Mouse (Mus musculus) layer of hippocampus, adult 18-20 months (tissue): ENCODE results near the gene Igf2bp3. TPM values are rescaled to one million over a fixed set of nuclear protein-coding genes. Genes with fewer than 3 reads are reported as not detected.

Experiments used
- DNase-seq, 2 experiments: peaks; one replicate each; pipeline ENCODE4 v3.0.0; 2022; ENCODE audit warnings: low spot score in 2 of 2
- total RNA-seq, 2 experiments: library from RNA; stranded (reverse); gene quantifications; 2 replicates each; pipeline ENCODE4 v1.2.3; 2021

The Igf2bp3 gene
- total RNA-seq, 2 experiments from 2014 or later: not detected

- no peak for DNase-seq
Observed at GRCm38 (mm10) chr6:49077894-49078293, 136.9 kb downstream of the Igf2bp3 start.

DNA sequence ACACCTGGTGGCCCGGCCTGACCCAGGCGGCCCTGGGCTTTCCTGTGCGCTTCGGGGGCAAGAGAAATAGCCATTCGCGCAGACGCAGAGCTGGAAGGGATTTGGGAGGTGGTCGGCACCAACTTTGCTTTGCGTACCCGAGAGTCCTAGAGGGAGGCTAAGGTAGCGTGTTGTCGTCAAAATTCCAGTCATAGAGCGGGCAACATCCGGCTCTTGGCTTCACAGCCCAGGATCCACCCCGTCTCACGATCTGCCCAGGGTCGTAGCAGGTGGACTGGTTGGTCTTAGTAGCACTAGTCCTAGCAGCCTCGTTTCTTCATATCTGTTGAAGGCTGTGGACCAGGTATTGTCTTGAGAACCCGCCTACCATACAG is 140.7 kb downstream of the Igf2bp3 start:
- DNase-seq: peak in 1 of 2 experiments; percentile 3

- peak; percentile 91 to 98 for DNase-seq
Observed at GRCm38 (mm10) chr6:49073304-49074116, 141.2 kb downstream of the Igf2bp3 start, which contains the start of gene Malsu1. Gene Malsu1, plus strand, starts transcription at chr6:49073795.

DNA sequence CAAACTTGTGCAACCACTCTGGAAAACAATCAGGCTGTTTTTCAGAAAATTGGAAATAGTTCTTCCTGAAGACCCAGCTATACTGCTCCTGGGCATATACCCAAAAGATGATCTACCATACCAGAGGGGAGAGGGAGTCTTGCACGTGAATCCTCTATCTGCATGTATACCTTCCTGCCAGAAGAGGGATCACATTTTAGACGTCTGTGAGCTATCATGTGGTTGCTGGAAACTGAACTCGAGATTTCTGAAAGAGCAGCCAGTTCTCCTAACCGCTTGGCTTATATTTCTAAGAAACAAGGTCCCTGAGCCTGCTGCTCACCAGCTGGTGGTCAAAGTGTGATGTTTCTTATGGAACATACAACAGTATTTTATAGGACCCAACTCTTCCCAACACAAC is 146.4 kb downstream of the Igf2bp3 start:
- no peak for DNase-seq

- peak in 1 of 2 experiments; percentile 79 for DNase-seq
Observed at GRCm38 (mm10) chr6:49057053-49058021, 157.4 kb downstream of the Igf2bp3 start.

DNA sequence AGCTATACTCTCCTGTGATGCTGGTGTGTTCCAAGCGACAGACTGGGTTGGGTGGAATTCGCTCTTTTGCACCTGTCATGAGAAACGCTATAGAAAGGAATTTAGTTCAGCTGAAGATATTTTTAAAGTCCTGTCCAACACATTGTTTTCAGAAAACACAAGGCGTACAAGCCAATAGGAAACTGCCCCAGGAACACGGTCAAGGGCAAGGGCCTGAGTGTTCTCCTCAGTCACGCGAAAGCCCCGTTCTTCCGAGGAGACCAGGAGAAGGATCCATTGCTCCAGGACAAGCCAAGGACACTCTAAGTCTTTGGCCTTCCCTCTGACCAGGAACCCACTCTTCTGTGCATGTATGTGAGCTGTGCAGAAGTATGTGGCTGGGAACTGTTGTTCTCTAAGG is 158.7 kb downstream of the Igf2bp3 start:
- DNase-seq: no peak

DNA sequence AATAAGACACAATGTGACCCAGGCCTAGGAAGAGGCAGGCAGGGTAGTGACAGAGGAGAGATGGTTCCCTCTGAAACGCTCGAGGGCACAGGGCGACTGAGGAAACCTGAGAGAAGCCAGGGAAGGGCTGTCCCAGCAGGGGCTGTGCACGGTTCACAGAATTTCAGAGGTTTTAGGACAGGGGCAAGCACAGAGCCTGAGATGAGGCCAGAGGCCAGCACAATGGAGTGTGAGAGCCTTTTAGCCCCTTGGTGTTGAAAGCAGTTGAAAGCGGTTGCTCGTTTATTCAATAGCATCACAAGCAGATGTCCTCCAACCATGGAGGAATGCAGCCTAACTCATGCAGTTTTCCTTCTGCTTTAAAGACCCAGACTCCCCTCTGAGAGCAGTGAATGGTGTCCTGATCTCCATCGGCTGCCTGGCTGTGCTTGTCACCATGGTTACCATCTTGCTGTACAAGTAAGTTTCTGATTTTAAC is 159.5 kb downstream of the Igf2bp3 start:
- no peak for DNase-seq

DNA sequence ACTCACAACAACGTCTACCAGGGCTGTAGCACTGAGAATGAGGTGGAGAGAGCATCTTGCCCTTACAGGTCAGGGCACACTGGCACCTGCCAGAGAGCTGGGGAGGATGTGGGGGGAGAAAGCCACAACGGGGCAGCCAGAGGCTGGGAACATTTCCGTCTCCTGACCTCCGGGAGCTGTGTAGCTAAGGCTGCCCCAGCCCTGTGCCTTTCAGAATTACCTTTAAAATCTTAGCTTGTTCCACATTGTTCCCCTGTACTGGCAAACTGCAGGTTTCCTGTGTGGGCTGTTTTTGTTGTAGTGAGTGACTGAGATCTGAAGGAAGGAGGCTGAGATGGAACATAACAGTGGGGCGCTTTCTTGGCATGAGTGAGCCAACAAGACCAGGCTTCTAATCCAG is 162.6 kb downstream of the Igf2bp3 start:
- DNase-seq: no peak

- no peak for DNase-seq
Observed at GRCm38 (mm10) chr6:49050677-49051410, 163.9 kb downstream of the Igf2bp3 start.

DNA sequence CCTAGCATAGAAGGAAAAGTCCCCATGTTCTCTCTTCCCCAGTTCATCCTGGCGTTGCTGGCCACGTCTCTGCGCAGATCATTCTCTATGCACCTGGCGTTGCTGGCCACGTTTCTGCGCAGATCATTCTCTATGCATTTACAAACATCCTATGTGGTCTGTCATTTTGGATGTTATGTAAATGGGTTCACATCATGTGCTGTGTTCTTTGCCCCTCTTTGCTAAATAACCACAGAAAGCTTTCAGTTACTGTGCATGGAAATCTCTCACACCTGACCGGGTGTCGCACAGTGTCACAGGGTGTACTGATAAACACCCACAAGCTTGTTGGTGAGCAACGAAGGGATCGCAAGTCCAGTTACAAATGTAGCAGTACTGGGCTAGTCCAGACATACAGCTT is 166.4 kb downstream of the Igf2bp3 start:
- no peak for DNase-seq

- no peak for DNase-seq
Observed at GRCm38 (mm10) chr6:49047848-49048247, 166.9 kb downstream of the Igf2bp3 start.

- no peak for DNase-seq
Observed at GRCm38 (mm10) chr6:49046976-49047375, 167.8 kb downstream of the Igf2bp3 start.

- DNase-seq: no peak
Observed at GRCm38 (mm10) chr6:49046502-49046901, 168.3 kb downstream of the Igf2bp3 start.

DNA sequence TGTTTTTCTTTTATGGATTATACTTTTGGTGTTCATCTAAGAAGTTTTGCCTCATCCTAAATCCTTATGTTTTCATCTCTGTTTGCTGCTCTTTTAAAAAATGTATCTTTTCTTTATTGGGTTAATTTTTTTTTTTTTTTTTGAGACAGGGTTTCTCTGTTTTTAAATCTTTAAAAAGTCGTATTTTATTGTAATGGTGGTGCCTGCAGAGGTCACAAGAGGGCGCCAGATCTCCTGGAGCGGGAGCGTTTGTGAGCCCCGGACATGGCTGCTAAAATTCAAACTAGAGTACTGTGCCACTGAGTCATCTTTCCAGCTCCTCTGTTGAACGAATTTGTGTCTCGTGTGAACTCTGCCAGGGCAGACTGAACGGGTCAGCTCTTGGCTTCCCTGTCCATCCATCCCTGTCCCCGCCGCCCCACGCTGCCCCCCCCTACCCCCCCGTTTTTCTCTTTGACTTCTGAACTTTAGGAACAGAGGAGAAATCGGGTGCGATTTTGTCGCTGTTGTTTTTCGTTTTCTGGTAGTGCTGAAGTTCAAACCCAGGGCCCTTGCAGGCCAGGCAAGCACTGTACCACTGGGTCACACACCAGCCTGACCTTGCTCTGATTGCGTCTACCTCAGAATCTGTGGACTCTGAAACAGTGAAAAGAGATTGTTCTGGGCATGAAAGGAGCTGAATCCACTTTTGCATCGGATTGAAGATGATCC is 175.1 kb downstream of the Igf2bp3 start:
- DNase-seq: peak in 1 of 2 experiments; percentile 72

- no peak for DNase-seq
Observed at GRCm38 (mm10) chr6:49037268-49037662, 177.5 kb downstream of the Igf2bp3 start.

- DNase-seq: no peak
Observed at GRCm38 (mm10) chr6:49036275-49037267, 178.2 kb downstream of the Igf2bp3 start, which contains the start of gene Gpnmb. Gene Gpnmb, plus strand, starts transcription at chr6:49036546.
